Mouse (Mus musculus) spleen, postnatal 10 days (tissue): ENCODE measurements around the gene Thumpd1.

Experiments
- DNase-seq, 2 experiments: peaks; one replicate each; pipeline ENCODE4 v3.0.0; 2021 to 2022; ENCODE audit warnings: low spot score in 2 of 2

Gene Thumpd1

GRCm38 (mm10) chr7:119670925-119671324, 49.7 kb downstream of the Thumpd1 start:
- DNase-seq: no peak

- DNase-seq: no peak
Measured at GRCm38 (mm10) chr7:119670395-119670794, 50.2 kb downstream of the Thumpd1 start.

- no peak for DNase-seq
Measured at GRCm38 (mm10) chr7:119667893-119668292, 52.7 kb downstream of the Thumpd1 start.
